Mouse (Mus musculus) frontal cortex, adult 2 months (tissue): ENCODE results near the gene Chad. TPM values are rescaled to one million over a fixed set of nuclear protein-coding genes. Genes with fewer than 3 reads are reported as not detected.

Experiments used
- DNase-seq, 2 experiments: peaks; one replicate each; pipeline ENCODE4 v3.0.0; 2022; ENCODE audit warnings: low spot score in 1 of 2; ENCODE audit errors: extremely low spot score in 1 of 2
- polyA plus RNA-seq: library from polyadenylated mRNA; depleted of rRNA; stranded (reverse); fragments of >200 nt; gene quantifications from 2 replicates; pipeline ENCODE4 v1.2.3, GENCODE M21; 2012

The Chad gene
- polyA plus RNA-seq, 1 experiment: 0.22 TPM

- DNase-seq: no peak
These were observed 1.0 kb upstream of the Chad start for GRCm38 (mm10) chr11:94563821-94564220.

GRCm38 (mm10) chr11:94565151-94565479 is 268 bp downstream of the Chad start:
- DNase-seq: no peak

- DNase-seq: no peak
These were observed 1.7 kb downstream of the Chad start for GRCm38 (mm10) chr11:94566534-94566933.

- DNase-seq: no peak
These were observed 2.5 kb downstream of the Chad start for GRCm38 (mm10) chr11:94567326-94567725.

- DNase-seq: no peak
These were observed 5.8 kb downstream of the Chad start for GRCm38 (mm10) chr11:94570612-94571011.

GRCm38 (mm10) chr11:94571850-94572249 is 7.0 kb downstream of the Chad start:
- DNase-seq: no peak

GRCm38 (mm10) chr11:94574560-94574959 is 9.7 kb downstream of the Chad start:
- no peak for DNase-seq

GRCm38 (mm10) chr11:94575036-94575435 is 10.2 kb downstream of the Chad start:
- no peak for DNase-seq

GRCm38 (mm10) chr11:94576361-94576760 is 11.5 kb downstream of the Chad start:
- peak in 1 of 2 experiments; percentile 16 for DNase-seq

GRCm38 (mm10) chr11:94580111-94580740 is 15.4 kb downstream of the Chad start:
- DNase-seq: no peak

- no peak for DNase-seq
These were observed 20.2 kb downstream of the Chad start for GRCm38 (mm10) chr11:94585091-94585490.

GRCm38 (mm10) chr11:94587511-94587910 is 22.7 kb downstream of the Chad start:
- DNase-seq: no peak

GRCm38 (mm10) chr11:94596311-94596852 is 31.5 kb downstream of the Chad start:
- no peak for DNase-seq

GRCm38 (mm10) chr11:94597319-94597718 is 32.5 kb downstream of the Chad start:
- DNase-seq: no peak

- no peak for DNase-seq
These were observed 33.7 kb downstream of the Chad start for GRCm38 (mm10) chr11:94598437-94599120.

- DNase-seq: no peak
These were observed 35.6 kb downstream of the Chad start for GRCm38 (mm10) chr11:94600447-94600846.

GRCm38 (mm10) chr11:94601321-94602281 is 36.8 kb downstream of the Chad start, which contains the start of gene Acsf2:
Acsf2 (minus strand) TSS chr11:94601871.
- peak in 1 of 2 experiments; percentile 3 for DNase-seq

- no peak for DNase-seq
These were observed 37.6 kb downstream of the Chad start for GRCm38 (mm10) chr11:94602356-94602955.

GRCm38 (mm10) chr11:94610744-94611740 is 46.2 kb downstream of the Chad start:
- no peak for DNase-seq
